ENCODE assay signal across 13 mouse cellular contexts in the genomic region with DNA sequence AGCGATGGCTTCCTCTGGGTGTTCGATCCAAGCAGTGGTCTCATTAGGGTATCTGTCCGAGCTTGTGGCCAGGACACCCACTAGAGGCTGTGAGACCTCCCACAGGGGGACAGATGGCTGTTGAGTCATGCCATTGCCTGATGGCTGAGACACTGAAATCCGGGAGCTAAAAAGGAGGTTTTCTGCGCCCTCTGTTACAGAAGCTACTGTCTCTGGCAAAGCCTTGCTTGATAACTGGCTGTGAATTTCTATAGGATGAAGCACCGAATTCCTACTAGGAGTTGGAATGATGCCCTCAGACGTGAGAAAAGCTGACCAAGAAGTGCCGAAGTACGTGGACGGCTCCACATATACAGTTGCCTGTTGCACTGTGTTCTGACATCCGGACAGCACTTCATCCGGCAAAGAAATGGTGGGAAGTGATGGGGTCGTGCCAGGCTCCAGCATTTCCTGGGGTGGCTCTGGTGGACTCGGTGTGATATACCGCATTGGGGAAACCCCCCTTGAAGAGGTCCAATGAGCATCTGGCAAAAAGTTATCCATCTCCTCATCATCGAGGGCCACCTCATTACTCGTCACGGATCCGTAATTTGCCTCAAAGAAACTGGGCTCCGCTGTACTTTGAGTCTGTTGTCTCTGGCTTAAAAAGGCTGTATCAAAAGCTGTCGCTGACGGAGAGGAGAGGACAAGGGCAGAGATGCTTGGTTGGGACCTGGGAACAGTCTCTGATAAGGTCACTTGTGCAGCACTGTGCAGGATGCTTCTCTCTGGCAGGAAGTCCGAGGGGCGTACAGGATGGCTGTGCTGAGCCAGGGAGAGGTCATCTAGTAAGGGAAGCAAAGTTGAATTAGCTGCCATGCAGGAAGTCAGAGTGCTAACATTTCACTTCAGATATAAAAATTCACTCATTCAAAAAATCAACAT. TPM values are rescaled to one million over a fixed set of nuclear protein-coding genes. Genes with fewer than 3 reads are reported as not detected.
DNase-seq lines count a peak whose midpoint lies in the region; ATAC-seq lines count a peak whose summit lies in the region.
"Had no signal": no experiment of that assay in that cellular context is flagged by ENCODE, and none has a peak within 500 bp of the region (broad histone marks: within the 10 kb centered on the region; RNA-seq: fewer than 3 reads in every experiment).

No protein-coding gene starts in this region.

- no peak overlapping the region for H3K27ac ChIP-seq in heart, embryonic 16.5 days (ENCODE audit: low read length)
- H3K27ac ChIP-seq in heart, embryonic 12.5 days (ENCODE audit: poor library complexity, severe bottlenecking): no peak overlapping the region
- no peak overlapping the region for H3K27ac ChIP-seq in midbrain, embryonic 11.5 days (ENCODE audit: low read depth, low read length)
- no peak overlapping the region for H3K27ac ChIP-seq in midbrain, embryonic 16.5 days (ENCODE audit: low read length)

- no peak overlapping the region for H3K4me3 ChIP-seq in heart, embryonic 16.5 days (ENCODE audit: low read length)
- no peak overlapping the region for H3K4me3 ChIP-seq in heart, embryonic 12.5 days
- H3K4me3 ChIP-seq in midbrain, embryonic 11.5 days (ENCODE audit: low read depth, low read length): no peak overlapping the region
- no peak overlapping the region for H3K4me3 ChIP-seq in midbrain, embryonic 16.5 days (ENCODE audit: low read depth, low read length)
- H3K4me3 ChIP-seq: megakaryocyte, embryonic 14.5 days had no signal

- peak; percentile 73 for DNase-seq in midbrain, embryonic 11.5 days (ENCODE audit: low spot score, missing footprints)
- peak; percentile 68 to 83 for DNase-seq in cerebellum, postnatal 14 days
- DNase-seq in right cerebral cortex, postnatal 25 days: peak; percentile 59
- no peak for DNase-seq in thymus, postnatal 25 days
- no peak for DNase-seq in natural killer cell, adult 2 months (ENCODE audit: low spot score in 2 of 2)
- DNase-seq: embryo, embryonic 11 days; heart, postnatal 10 days; liver; spleen, adult 18-20 months had no signal

- 75% methylated on average over 24 of the region's 24 CpGs for WGBS in heart, embryonic 16.5 days
- 72% methylated on average over 24 of the region's 24 CpGs for WGBS in heart, embryonic 12.5 days
- WGBS in midbrain, embryonic 11.5 days: 92% methylated on average over 24 of the region's 24 CpGs
- 93% methylated on average over 24 of the region's 24 CpGs for WGBS in midbrain, embryonic 16.5 days

- 0 out of 2 replicates have a peak, but pooled peaks have one; percentile 58 for ATAC-seq in heart, embryonic 16.5 days (replicated peaks; ENCODE audit: extremely low read depth, insufficient read depth, low FRiP score)
- ATAC-seq in heart, embryonic 12.5 days (ENCODE audit: insufficient number of reproducible peaks, low FRiP score): no peak
- no peak for ATAC-seq in midbrain, embryonic 11.5 days (ENCODE audit: low FRiP score)
- no peak for ATAC-seq in midbrain, embryonic 16.5 days

- H3K9ac ChIP-seq in heart, embryonic 16.5 days (ENCODE audit: low read length): no peak overlapping the region
- H3K9ac ChIP-seq in heart, embryonic 12.5 days: no peak overlapping the region
- no peak overlapping the region for H3K9ac ChIP-seq in midbrain, embryonic 11.5 days (ENCODE audit: low read length)
- no peak overlapping the region for H3K9ac ChIP-seq in midbrain, embryonic 16.5 days (ENCODE audit: low read depth, low read length)

- H3K9me3 ChIP-seq in heart, embryonic 16.5 days (replicated peaks; ENCODE audit: control insufficient read depth, low read length): no peaks in the 10 kb centered on the region
- no peaks in the 10 kb centered on the region for H3K9me3 ChIP-seq in heart, embryonic 12.5 days (replicated peaks)
- H3K9me3 ChIP-seq in midbrain, embryonic 11.5 days (ENCODE audit: control insufficient read depth, low read length): no peaks in the 10 kb centered on the region; the same call in 1 of the 2 replicates
- H3K9me3 ChIP-seq in midbrain, embryonic 16.5 days (replicated peaks; ENCODE audit: control insufficient read depth, low read length, poor library complexity, severe bottlenecking): no peaks in the 10 kb centered on the region
- H3K9me3 ChIP-seq: megakaryocyte, embryonic 14.5 days had no signal

- peaks cover 10% of the 10 kb centered on the region; the same call in 1 of the 2 replicates for H3K4me1 ChIP-seq in heart, embryonic 16.5 days (ENCODE audit: control insufficient read depth, insufficient read depth, low read length)
- peaks cover 15% of the 10 kb centered on the region for H3K4me1 ChIP-seq in heart, embryonic 12.5 days (replicated peaks)
- no peaks in the 10 kb centered on the region for H3K4me1 ChIP-seq in midbrain, embryonic 11.5 days (ENCODE audit: control insufficient read depth, insufficient read depth, low read length)
- H3K4me1 ChIP-seq in midbrain, embryonic 16.5 days (ENCODE audit: control insufficient read depth, insufficient read depth, low read length): no peaks in the 10 kb centered on the region
- H3K4me1 ChIP-seq: megakaryocyte, embryonic 14.5 days had no signal

- H3K36me3 ChIP-seq in heart, embryonic 16.5 days (ENCODE audit: control insufficient read depth, insufficient read depth): peaks cover 3% of the 10 kb centered on the region
- peaks cover 25% of the 10 kb centered on the region for H3K36me3 ChIP-seq in heart, embryonic 12.5 days
- H3K36me3 ChIP-seq in midbrain, embryonic 11.5 days (ENCODE audit: control insufficient read depth, insufficient read depth, low read length): peaks cover 12% of the 10 kb centered on the region
- H3K36me3 ChIP-seq in midbrain, embryonic 16.5 days (ENCODE audit: control insufficient read depth, insufficient read depth, low read length): peaks cover 19% of the 10 kb centered on the region

- no peak overlapping the region for H3K4me2 ChIP-seq in heart, embryonic 16.5 days (ENCODE audit: low read depth, low read length)
- H3K4me2 ChIP-seq in heart, embryonic 12.5 days: no peak overlapping the region
- no peak overlapping the region for H3K4me2 ChIP-seq in midbrain, embryonic 11.5 days
- H3K4me2 ChIP-seq in midbrain, embryonic 16.5 days (ENCODE audit: low read length): no peak overlapping the region

- H3K27me3 ChIP-seq in heart, embryonic 16.5 days (ENCODE audit: control insufficient read depth, insufficient read depth, low read length): no peaks in the 10 kb centered on the region; the same call in 1 of the 2 replicates
- H3K27me3 ChIP-seq in heart, embryonic 12.5 days (replicated peaks): no peaks in the 10 kb centered on the region
- H3K27me3 ChIP-seq in midbrain, embryonic 11.5 days (ENCODE audit: control insufficient read depth, insufficient read depth, low read length): no peaks in the 10 kb centered on the region
- no peaks in the 10 kb centered on the region for H3K27me3 ChIP-seq in midbrain, embryonic 16.5 days (ENCODE audit: control insufficient read depth, insufficient read depth, low read depth, low read length)

RNA-seq across cellular contexts. Expression of a gene that starts 57.3 kb away (rescaled TPM):
- 1.3 TPM in 2 replicates for polyA plus RNA-seq in heart, embryonic 16.5 days (2015; fragmentation: Nextera tagmentation; extraction: Ambion mirVana)
- 2.6 and 3.0 TPM in 2 replicates for polyA plus RNA-seq in heart, embryonic 12.5 days (2016; fragmentation: Nextera tagmentation; extraction: Ambion mirVana)
- polyA plus RNA-seq in midbrain, embryonic 11.5 days (2014; fragmentation: Nextera tagmentation; extraction: Ambion mirVana): 9.7 and 10.1 TPM in 2 replicates
- 15.8 and 19.4 TPM in 2 replicates for polyA plus RNA-seq in midbrain, embryonic 16.5 days (2015; fragmentation: Nextera tagmentation; extraction: Ambion mirVana)

Comparison
In these comparisons a context has a peak if more than half of its experiments do, and no peak if none do; other contexts are left out.
1. DNase-seq: peak in midbrain, embryonic 11.5 days (single experiment), cerebellum, postnatal 14 days (2 of 2) and right cerebral cortex, postnatal 25 days (single experiment); none in thymus, postnatal 25 days (single experiment) and natural killer cell, adult 2 months (0 of 2).